Mouse (Mus musculus) spleen, adult 2 months (tissue): ENCODE data around the gene Col8a2.

ENCODE experiments used
- CTCF ChIP-seq: fragments of 200-500 bp; IDR thresholded peaks from 2 replicates; pipeline ENCODE4 v1.5.1; 2011; ENCODE audit warnings: mild to moderate bottlenecking, inconsistent platforms; ENCODE audit not compliant: insufficient read depth, insufficient read length, insufficient replicate concordance; ENCODE audit errors: extremely low read depth
- POLR2A ChIP-seq: fragments of 200-500 bp; IDR thresholded peaks from 2 replicates; pipeline ENCODE4 v1.6.1; 2011; ENCODE audit warnings: low read depth, low read length, inconsistent platforms

DNA sequence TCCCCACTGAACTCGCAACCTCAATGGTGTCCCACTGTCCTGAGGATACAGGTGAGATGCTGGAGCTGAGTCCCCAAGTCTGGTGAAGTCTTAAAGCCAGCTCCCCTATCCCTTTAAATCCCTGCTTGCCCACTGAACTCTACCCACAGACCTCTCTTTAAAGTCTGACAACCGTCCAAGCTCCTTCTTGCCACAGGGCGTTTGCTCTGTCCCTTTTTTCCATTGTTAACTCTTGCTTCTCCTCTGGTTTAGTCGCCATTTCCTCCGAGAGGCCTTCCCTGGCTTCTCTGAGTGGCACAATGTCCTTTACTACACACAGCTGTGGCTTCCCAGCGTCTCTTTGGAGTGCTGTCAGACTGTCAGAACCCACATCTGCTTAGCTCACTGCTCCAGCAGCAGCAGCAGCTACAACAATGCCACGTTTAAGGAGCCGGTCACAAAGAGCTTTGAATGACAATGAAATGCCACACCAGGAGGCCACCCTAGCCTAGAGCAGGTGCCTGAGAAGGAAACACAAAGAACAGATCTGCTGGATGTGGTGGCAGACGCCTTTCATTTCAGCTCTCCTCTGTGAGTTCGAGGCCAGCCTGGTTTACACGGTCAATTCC is 38.2 kb upstream of the Col8a2 start:
- no peak for TF ChIP-seq CTCF
- TF ChIP-seq POLR2A: no peak
